Mouse (Mus musculus): ENCODE results near the gene Gm49378.

The Gm49378 gene

GRCm38 (mm10) chr14:55634874-55635522 lies 2.7 kb downstream of the Gm49378 start:
- no peak for DNase-seq (ENCODE audit: low read depth, low spot score)

- no peak for DNase-seq (ENCODE audit: low read depth, low spot score)
Measured at GRCm38 (mm10) chr14:55629312-55629711, 8.4 kb downstream of the Gm49378 start.

DNA sequence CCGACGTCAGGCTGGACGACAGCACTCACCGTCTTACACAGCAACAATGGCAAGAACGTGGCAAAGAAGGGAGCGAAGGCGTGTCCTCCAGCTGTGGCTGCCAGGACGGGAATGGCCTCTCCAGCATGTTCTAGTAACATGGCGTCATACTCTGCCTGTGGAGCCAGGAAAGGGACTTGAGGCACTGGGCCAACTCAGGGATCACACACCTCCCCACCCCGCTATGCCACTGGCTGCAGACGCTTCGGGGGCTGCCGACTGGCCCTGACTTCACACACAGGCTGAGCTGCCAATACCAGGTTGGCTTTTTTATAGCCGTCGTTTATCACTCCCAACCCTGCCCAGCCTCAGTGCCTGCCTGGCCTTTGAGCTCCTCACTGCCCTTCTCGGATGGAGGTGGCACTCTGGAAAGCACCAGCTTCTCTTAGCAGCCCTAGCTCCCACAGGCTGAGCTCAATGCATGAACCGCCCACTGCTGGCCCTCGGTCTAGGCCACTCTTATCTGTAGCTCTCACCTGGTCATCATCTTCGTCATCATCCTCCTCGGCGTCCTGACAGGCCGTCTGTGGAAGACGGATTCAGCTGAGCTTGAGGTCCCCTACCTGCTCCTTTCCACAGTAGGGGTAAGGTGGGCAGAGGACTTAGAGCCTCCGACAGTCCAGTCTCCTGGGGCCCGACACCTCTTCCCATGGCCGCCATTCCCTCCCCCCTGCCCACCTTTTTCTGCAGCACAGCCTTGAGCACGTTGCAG lies 9.4 kb downstream of the Gm49378 start:
- DNase-seq (ENCODE audit: low read depth, low spot score): no peak

DNA sequence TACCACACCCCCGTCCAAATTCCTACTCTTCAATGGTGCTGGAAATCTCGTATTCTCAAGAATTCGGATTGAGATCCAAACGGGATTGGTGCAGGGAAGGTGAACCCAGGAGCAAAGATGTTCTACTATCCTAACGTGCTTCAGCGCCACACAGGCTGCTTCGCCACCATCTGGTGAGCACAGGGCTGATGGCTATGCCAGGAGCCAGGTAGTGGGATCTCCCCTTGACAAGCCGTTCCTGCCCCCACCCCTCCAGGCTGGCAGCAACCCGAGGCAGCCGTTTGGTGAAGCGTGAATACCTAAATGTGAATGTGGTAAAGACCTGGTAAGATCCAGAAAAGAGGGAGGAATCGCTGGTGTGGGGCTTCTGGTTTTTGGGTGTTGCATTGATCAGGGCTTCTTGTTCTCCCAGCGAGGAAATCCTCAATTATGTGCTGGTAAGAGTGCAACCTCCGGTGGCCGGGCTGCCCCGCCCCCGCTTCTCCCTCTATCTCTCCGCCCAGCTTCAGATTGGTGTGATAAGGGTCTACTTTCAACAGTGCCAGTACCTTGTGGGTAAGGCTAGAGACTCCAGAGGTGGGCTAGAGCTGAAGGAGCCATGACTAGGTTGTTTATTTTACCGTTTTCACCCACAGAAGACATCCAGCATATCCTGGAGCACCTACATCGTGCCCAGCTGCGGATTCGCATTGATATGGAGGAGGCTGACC lies 19.1 kb downstream of the Gm49378 start:
- no peak for DNase-seq (ENCODE audit: low read depth, low spot score)

DNA sequence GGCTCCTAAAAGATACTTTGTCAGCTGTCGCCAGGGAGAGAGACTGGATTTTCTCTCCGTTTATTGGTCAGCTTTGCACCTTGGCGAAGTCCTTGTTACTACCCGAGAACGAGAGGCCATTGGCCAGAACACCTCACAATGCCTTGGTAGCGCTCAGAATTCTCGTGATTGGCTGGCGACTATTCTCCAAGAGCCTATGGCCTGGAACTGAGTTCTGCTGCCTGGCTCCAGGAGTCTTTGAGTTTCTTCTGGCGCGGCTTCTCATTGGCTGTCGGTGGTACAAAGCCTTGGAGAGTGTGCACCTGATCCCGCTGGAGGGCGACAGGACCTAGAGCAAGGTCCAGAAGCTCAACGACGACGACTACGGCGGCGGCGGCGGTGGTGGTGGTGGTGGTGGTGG lies 19.9 kb downstream of the Gm49378 start, which contains the start of gene Rec8:
Gene Rec8, plus strand, starts transcription at position 216 of the 400 bp plus-strand sequence.
- no peak for DNase-seq (ENCODE audit: low read depth, low spot score)

DNA sequence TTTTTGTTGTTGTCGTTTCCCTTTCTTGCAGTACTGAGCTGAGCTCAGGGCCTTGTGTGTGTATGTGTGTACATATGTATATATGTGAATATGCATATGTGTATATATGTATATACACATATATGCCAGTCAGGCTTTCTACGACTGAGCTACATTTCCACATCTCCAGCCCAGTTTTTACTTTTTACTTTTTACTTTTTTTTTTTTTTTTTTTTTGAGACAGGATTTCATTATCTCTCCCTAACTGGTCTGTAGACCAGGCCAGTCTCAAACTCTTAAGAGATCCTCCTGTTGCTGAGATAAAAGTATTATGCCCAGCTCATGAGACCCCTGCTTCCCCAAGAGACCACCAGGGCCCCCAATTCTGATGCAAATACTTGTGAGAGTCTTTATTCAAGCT lies 20.9 kb downstream of the Gm49378 start:
- DNase-seq (ENCODE audit: low read depth, low spot score): no peak

- DNase-seq (ENCODE audit: low read depth, low spot score): no peak
Measured at GRCm38 (mm10) chr14:55615876-55616275, 21.8 kb downstream of the Gm49378 start.

GRCm38 (mm10) chr14:55614565-55615178 lies 23.0 kb downstream of the Gm49378 start:
- DNase-seq (ENCODE audit: low read depth, low spot score): no peak

- DNase-seq (ENCODE audit: low read depth, low spot score): no peak
Measured at GRCm38 (mm10) chr14:55613346-55613745, 24.3 kb downstream of the Gm49378 start.

- DNase-seq (ENCODE audit: low read depth, low spot score): no peak
Measured at GRCm38 (mm10) chr14:55608339-55608738, 29.4 kb downstream of the Gm49378 start.

- no peak for DNase-seq (ENCODE audit: low read depth, low spot score)
Measured at GRCm38 (mm10) chr14:55605743-55606459, 31.8 kb downstream of the Gm49378 start.

DNA sequence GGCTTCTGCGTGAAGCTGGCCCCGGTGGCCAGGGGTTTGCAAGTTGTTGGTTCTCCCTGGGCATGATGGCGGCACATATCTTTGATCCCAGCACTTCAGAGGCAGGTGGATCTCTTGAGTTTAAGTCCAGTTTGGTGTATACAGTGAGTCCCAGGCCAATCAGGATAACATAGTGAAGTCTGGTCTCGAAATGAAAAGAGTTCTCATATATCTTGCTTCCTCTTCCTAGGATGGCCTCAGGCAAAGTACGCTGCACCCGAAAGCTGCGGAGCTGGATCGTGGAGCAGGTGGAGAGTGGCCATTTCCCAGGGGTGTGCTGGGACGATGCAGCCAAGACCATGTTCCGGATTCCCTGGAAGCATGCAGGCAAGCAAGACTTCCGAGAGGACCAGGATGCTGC lies 32.9 kb downstream of the Gm49378 start:
- no peak for DNase-seq (ENCODE audit: low read depth, low spot score)

- peak; percentile 60 for DNase-seq (ENCODE audit: low read depth, low spot score)
Measured at GRCm38 (mm10) chr14:55603633-55604576, 33.8 kb downstream of the Gm49378 start.

GRCm38 (mm10) chr14:55603271-55603632 lies 34.4 kb downstream of the Gm49378 start, which contains the start of gene Irf9:
Irf9 (plus strand) TSS chr14:55603571.
- no peak for DNase-seq (ENCODE audit: low read depth, low spot score)

- no peak for DNase-seq (ENCODE audit: low read depth, low spot score)
Measured at GRCm38 (mm10) chr14:55598521-55599390, 38.9 kb downstream of the Gm49378 start.

GRCm38 (mm10) chr14:55596036-55596690 lies 41.5 kb downstream of the Gm49378 start:
- DNase-seq (ENCODE audit: low read depth, low spot score): no peak

GRCm38 (mm10) chr14:55592226-55592625 lies 45.5 kb downstream of the Gm49378 start:
- no peak for DNase-seq (ENCODE audit: low read depth, low spot score)

DNA sequence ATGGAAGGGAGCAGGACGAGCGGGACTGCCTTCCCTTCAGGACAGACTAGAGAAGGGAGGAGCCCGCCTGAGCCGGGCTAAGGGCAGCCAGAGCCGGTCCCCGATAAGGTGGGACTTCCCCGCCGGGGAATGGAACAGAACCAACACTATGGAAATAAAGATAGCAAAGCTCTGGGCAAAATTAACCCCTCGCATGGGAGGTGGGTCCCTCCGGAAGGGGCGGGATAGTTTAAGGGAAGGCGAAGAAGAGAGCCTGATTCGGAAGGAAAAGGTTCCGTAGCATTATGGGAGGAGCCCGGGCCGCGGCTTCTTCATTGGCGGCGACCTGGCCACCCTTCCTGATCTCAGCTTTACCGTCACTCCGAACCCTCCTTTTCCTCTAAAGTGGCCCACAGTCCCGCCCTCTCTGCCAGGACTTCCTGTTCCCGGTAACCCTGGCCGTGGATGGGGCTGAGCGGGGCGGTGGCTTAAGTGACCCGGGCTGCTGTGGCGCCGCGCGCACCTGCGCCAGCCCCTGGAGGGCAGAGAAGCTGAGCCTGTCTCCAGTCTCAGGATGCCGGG lies 46.3 kb downstream of the Gm49378 start, which contains the start of gene Rnf31:
Gene Rnf31, plus strand, starts transcription at position 378 of the 561 bp plus-strand sequence.
- peak; percentile 83 for DNase-seq (ENCODE audit: low read depth, low spot score)

All from retina, adult 2 months (tissue).